Mouse (Mus musculus) erythroblast, embryonic 14.5 days (primary cell): ENCODE results near the gene Emsy. TPM values are rescaled to one million over a fixed set of nuclear protein-coding genes. Genes with fewer than 3 reads are reported as not detected.

Experiments
- H3K27me3 ChIP-seq: 2 replicates; pipeline ENCODE4 v1.6.1; 2012; ENCODE audit warnings: inconsistent platforms; ENCODE audit not compliant: control insufficient read depth
- H3K36me3 ChIP-seq: 2 replicates; pipeline ENCODE4 v1.6.1; 2012; ENCODE audit warnings: mild to moderate bottlenecking, inconsistent platforms; ENCODE audit not compliant: control insufficient read depth
- H3K4me1 ChIP-seq: 2 replicates; pipeline ENCODE4 v1.6.1; 2012; ENCODE audit warnings: inconsistent platforms; ENCODE audit not compliant: control insufficient read depth
- H3K4me3 ChIP-seq: replicated peaks from 2 replicates; pipeline ENCODE3; 2012; ENCODE audit warnings: moderate library complexity, mild to moderate bottlenecking, inconsistent platforms
- H3K9me3 ChIP-seq: 2 replicates; pipeline ENCODE4 v1.6.1; 2012; ENCODE audit warnings: low read length, inconsistent platforms, mixed read lengths; ENCODE audit not compliant: control insufficient read depth
- GATA1 ChIP-seq: IDR thresholded peaks from 2 replicates; pipeline ENCODE4 v1.6.1; 2012; ENCODE audit warnings: low read length, inconsistent platforms, mixed read lengths
- TAL1 ChIP-seq: IDR thresholded peaks from 3 replicates; pipeline ENCODE4 v1.6.1; 2012; ENCODE audit warnings: low read length, inconsistent platforms, mixed read lengths
- polyA plus RNA-seq: library from polyadenylated mRNA; stranded (reverse); fragments of >175 nt; gene quantifications from 2 replicates; pipeline ENCODE4 v1.2.3, GENCODE M21; 2012

Emsy gene
- polyA plus RNA-seq, 1 experiment = 0.29 TPM

GRCm38 (mm10) chr7:98594731-98595130 lies 61.9 kb downstream of the Emsy start:
- peaks cover 89% of the 10 kb centered on the region for H3K36me3 ChIP-seq
- TF ChIP-seq TAL1 = no peak
- TF ChIP-seq GATA1 = no peak
- no peaks in the 10 kb centered on the region for H3K27me3 ChIP-seq

GRCm38 (mm10) chr7:98593276-98593675 lies 63.3 kb downstream of the Emsy start:
- H3K9me3 ChIP-seq = no peaks in the 10 kb centered on the region
- no peaks in the 10 kb centered on the region for H3K27me3 ChIP-seq
- peaks cover 93% of the 10 kb centered on the region for H3K36me3 ChIP-seq
- no peak overlapping the region for H3K4me3 ChIP-seq
- no peaks in the 10 kb centered on the region for H3K4me1 ChIP-seq
- no peak for TF ChIP-seq GATA1
- TF ChIP-seq TAL1 = no peak

More at GRCm38 (mm10) chr7:98594731-98595130, 61.9 kb downstream of the Emsy start:
- H3K9me3 ChIP-seq = no peaks in the 10 kb centered on the region
- H3K4me1 ChIP-seq = no peaks in the 10 kb centered on the region
- H3K4me3 ChIP-seq = no peak overlapping the region

GRCm38 (mm10) chr7:98589028-98589427 lies 67.6 kb downstream of the Emsy start:
- peaks cover 63% of the 10 kb centered on the region for H3K36me3 ChIP-seq
- H3K27me3 ChIP-seq = no peaks in the 10 kb centered on the region
- no peaks in the 10 kb centered on the region for H3K9me3 ChIP-seq
- H3K4me3 ChIP-seq = no peak overlapping the region
- H3K4me1 ChIP-seq = no peaks in the 10 kb centered on the region
- TF ChIP-seq TAL1 = no peak
- no peak for TF ChIP-seq GATA1

- H3K4me3 ChIP-seq = no peak overlapping the region
- no peaks in the 10 kb centered on the region for H3K27me3 ChIP-seq
- no peak for TF ChIP-seq TAL1
- TF ChIP-seq GATA1 = no peak
- no peaks in the 10 kb centered on the region for H3K4me1 ChIP-seq
- peaks cover 38% of the 10 kb centered on the region for H3K36me3 ChIP-seq
- no peaks in the 10 kb centered on the region for H3K9me3 ChIP-seq
Measured at GRCm38 (mm10) chr7:98586313-98586712, 70.3 kb downstream of the Emsy start.

GRCm38 (mm10) chr7:98584555-98584954 lies 72.0 kb downstream of the Emsy start:
- Histone ChIP-seq H3K9me3 (no peaks in the 10 kb centered on the region), H3K27me3 (no peaks in the 10 kb centered on the region), H3K36me3 (peaks cover 22% of the 10 kb centered on the region), H3K4me1 (no peaks in the 10 kb centered on the region), H3K4me3 (no peak overlapping the region)
- TF ChIP-seq TAL1 (no peak), GATA1 (no peak)

- H3K27me3 ChIP-seq = no peaks in the 10 kb centered on the region
- H3K36me3 ChIP-seq = no peaks in the 10 kb centered on the region
Measured at GRCm38 (mm10) chr7:98581266-98581665, 75.3 kb downstream of the Emsy start.

GRCm38 (mm10) chr7:98580441-98580840 lies 76.1 kb downstream of the Emsy start:
- no peak for TF ChIP-seq GATA1
- TF ChIP-seq TAL1 = no peak

More at GRCm38 (mm10) chr7:98581266-98581665, 75.3 kb downstream of the Emsy start:
- Histone ChIP-seq H3K9me3 (no peaks in the 10 kb centered on the region), H3K4me1 (no peaks in the 10 kb centered on the region), H3K4me3 (no peak overlapping the region)
- TF ChIP-seq GATA1 = no peak
- TF ChIP-seq TAL1 = no peak

GRCm38 (mm10) chr7:98579731-98580130 lies 76.9 kb downstream of the Emsy start:
- H3K4me3 ChIP-seq = no peak overlapping the region
- H3K27me3 ChIP-seq = no peaks in the 10 kb centered on the region
- H3K36me3 ChIP-seq = no peaks in the 10 kb centered on the region
- H3K9me3 ChIP-seq = no peaks in the 10 kb centered on the region
- no peak for TF ChIP-seq GATA1
- no peak for TF ChIP-seq TAL1
- H3K4me1 ChIP-seq = no peaks in the 10 kb centered on the region

More at GRCm38 (mm10) chr7:98580441-98580840, 76.1 kb downstream of the Emsy start:
- Histone ChIP-seq H3K9me3 (no peaks in the 10 kb centered on the region), H3K4me3 (no peak overlapping the region), H3K36me3 (no peaks in the 10 kb centered on the region), H3K4me1 (no peaks in the 10 kb centered on the region), H3K27me3 (no peaks in the 10 kb centered on the region)

GRCm38 (mm10) chr7:98577461-98577860 lies 79.1 kb downstream of the Emsy start:
- H3K27me3 ChIP-seq = no peaks in the 10 kb centered on the region
- no peaks in the 10 kb centered on the region for H3K36me3 ChIP-seq
- H3K4me1 ChIP-seq = no peaks in the 10 kb centered on the region
- H3K4me3 ChIP-seq = no peak overlapping the region
- H3K9me3 ChIP-seq = no peaks in the 10 kb centered on the region
- TF ChIP-seq TAL1 (no peak), GATA1 (no peak)

GRCm38 (mm10) chr7:98575651-98576239 lies 80.8 kb downstream of the Emsy start:
- TF ChIP-seq GATA1 = no peak
- TF ChIP-seq TAL1 = no peak
- H3K36me3 ChIP-seq = no peaks in the 10 kb centered on the region
- H3K27me3 ChIP-seq = no peaks in the 10 kb centered on the region
- no peaks in the 10 kb centered on the region for H3K9me3 ChIP-seq
- H3K4me3 ChIP-seq = no peak overlapping the region
- H3K4me1 ChIP-seq = no peaks in the 10 kb centered on the region
